ENCODE assay signal across 35 mouse cellular contexts in the genomic region with DNA sequence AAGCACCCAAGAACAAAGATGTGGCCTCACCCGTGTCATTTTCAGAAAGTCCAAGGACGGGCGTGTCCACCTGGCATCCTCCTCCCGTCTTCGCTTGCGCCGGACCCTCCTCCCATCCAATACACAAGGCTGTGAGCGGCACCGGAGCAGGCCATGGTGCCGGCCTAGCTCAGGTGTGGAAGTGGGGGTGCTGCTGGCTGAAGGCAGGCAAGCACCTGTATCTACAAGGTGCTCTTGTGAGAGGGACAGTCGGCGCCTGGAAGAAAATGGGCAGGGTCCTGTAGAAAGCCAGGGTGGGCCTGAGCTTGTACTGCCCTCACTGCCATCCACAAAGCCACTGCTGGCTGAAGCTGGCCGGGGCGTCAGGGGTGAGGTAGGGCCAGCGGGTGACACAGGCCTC. TPM values are rescaled to one million over a fixed set of nuclear protein-coding genes. Genes with fewer than 3 reads are reported as not detected.
"Had no signal": no experiment of that assay in that cellular context is flagged by ENCODE, and none has a peak within 500 bp of the region (broad histone marks: within the 10 kb centered on the region; RNA-seq: fewer than 3 reads in every experiment).

No protein-coding gene starts in this region.

- H3K4me2 ChIP-seq: limb, embryonic 12.5 days; limb, embryonic 13.5 days; limb, embryonic 15.5 days; liver, embryonic 11.5 days; liver, embryonic 12.5 days; liver, embryonic 13.5 days; liver, embryonic 15.5 days; lung, embryonic 14.5 days; lung, embryonic 15.5 days; midbrain, embryonic 11.5 days; midbrain, embryonic 12.5 days; midbrain, embryonic 13.5 days; midbrain, embryonic 15.5 days; neural tube, embryonic 12.5 days had no signal

- H3K9ac ChIP-seq: limb, embryonic 12.5 days; limb, embryonic 13.5 days; limb, embryonic 15.5 days; liver, embryonic 12.5 days; liver, embryonic 13.5 days; liver, embryonic 14.5 days; liver, embryonic 15.5 days; liver, postnatal 0 days; lung, embryonic 14.5 days; lung, embryonic 15.5 days; midbrain, embryonic 12.5 days; midbrain, embryonic 13.5 days; midbrain, embryonic 15.5 days; neural tube, embryonic 12.5 days had no signal

- H3K9me3 ChIP-seq: limb, embryonic 10.5 days; limb, embryonic 12.5 days; limb, embryonic 13.5 days; limb, embryonic 15.5 days; liver, embryonic 12.5 days; liver, embryonic 13.5 days; liver, embryonic 15.5 days; lung, embryonic 15.5 days; megakaryocyte, embryonic 14.5 days; midbrain, embryonic 10.5 days; midbrain, embryonic 12.5 days; midbrain, embryonic 13.5 days; midbrain, embryonic 15.5 days; neural tube, embryonic 12.5 days had no signal

- ATAC-seq: liver, embryonic 12.5 days; liver, postnatal 0 days; lung, postnatal 0 days; midbrain, embryonic 13.5 days; midbrain, embryonic 15.5 days; midbrain, embryonic 16.5 days had no signal

- H3K4me3 ChIP-seq: limb, embryonic 10.5 days; limb, embryonic 12.5 days; limb, embryonic 13.5 days; limb, embryonic 15.5 days; liver, embryonic 12.5 days; liver, embryonic 13.5 days; liver, embryonic 15.5 days; lung, embryonic 15.5 days; megakaryocyte, embryonic 14.5 days; midbrain, embryonic 10.5 days; midbrain, embryonic 12.5 days; midbrain, embryonic 13.5 days; midbrain, embryonic 15.5 days; myocyte; neural tube, embryonic 12.5 days had no signal

- DNase-seq: left cerebral cortex, postnatal 4 days; liver; liver, embryonic 13.5 days; liver, postnatal 0 days; lung, adult 18-20 months; lung, adult 2 months; lung, embryonic 14.5 days; lung, postnatal 10 days; lung, postnatal 14 days; lung, postnatal 36 days; lung, postnatal 4 days; midbrain, embryonic 14.5 days had no signal

- H3K27me3 ChIP-seq: limb, embryonic 12.5 days; limb, embryonic 13.5 days; limb, embryonic 15.5 days; liver, embryonic 12.5 days; liver, embryonic 13.5 days; liver, embryonic 15.5 days; lung, embryonic 15.5 days; megakaryocyte, embryonic 14.5 days; midbrain, embryonic 12.5 days; midbrain, embryonic 13.5 days; midbrain, embryonic 15.5 days; neural tube, embryonic 12.5 days had no signal

- H3K4me1 ChIP-seq: limb, embryonic 10.5 days; limb, embryonic 12.5 days; limb, embryonic 13.5 days; liver, embryonic 12.5 days; liver, embryonic 13.5 days; liver, embryonic 15.5 days; lung, embryonic 15.5 days; midbrain, embryonic 10.5 days; midbrain, embryonic 12.5 days; midbrain, embryonic 13.5 days; midbrain, embryonic 15.5 days; neural tube, embryonic 12.5 days had no signal

- H3K27ac ChIP-seq: limb, embryonic 10.5 days; limb, embryonic 12.5 days; limb, embryonic 13.5 days; limb, embryonic 15.5 days; liver, embryonic 12.5 days; liver, embryonic 13.5 days; liver, embryonic 14.5 days; liver, embryonic 15.5 days; lung, embryonic 15.5 days; macrophage; midbrain, embryonic 10.5 days; midbrain, embryonic 12.5 days; midbrain, embryonic 13.5 days; midbrain, embryonic 15.5 days; neural tube, embryonic 12.5 days had no signal

RNA-seq across cellular contexts. Expression of a gene that starts 22.3 kb away (rescaled TPM):
- total RNA-seq: megakaryocyte-erythroid progenitor cell, adult 5-6 weeks; midbrain, postnatal 0 days; monocyte, adult 5-6 weeks had no signal
